Mouse (Mus musculus): ENCODE data around the gene Duox2. TPM values are rescaled to one million over a fixed set of nuclear protein-coding genes. Genes with fewer than 3 reads are reported as not detected.

Gene Duox2
- polyA plus RNA-seq, 1 experiment from 2014 or later, result not detected

DNA sequence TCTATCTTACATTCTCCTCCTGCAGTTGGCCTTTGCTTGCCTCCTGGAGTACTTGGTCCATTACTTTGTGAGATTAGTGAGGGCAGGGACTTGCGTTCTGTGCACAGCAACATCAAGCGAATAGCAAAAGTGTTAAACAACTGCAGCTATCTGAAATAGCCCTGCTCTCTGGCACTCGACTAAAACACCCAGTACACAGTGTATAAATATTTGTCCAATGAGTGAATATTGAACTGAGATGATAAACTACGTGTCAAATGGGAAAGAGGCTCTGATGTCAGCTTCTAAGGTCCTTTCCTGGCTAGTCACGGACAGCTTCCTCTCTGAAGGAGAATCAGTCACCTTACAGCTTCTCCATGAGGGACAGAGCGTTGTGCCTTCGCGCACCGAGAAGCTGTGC, 14.2 kb downstream of the Duox2 start:
- H3K9ac ChIP-seq (replicated peaks; ENCODE audit: low read length), result no peak overlapping the region
- WGBS, result 86% methylated on average over 9 of the region's 9 CpGs
- H3K27me3 ChIP-seq (ENCODE audit: control insufficient read depth, insufficient read depth, low read length), result no peaks in the 10 kb centered on the region
- no peaks in the 10 kb centered on the region for H3K4me1 ChIP-seq (ENCODE audit: control insufficient read depth, insufficient read depth, low read length)
- no peak overlapping the region for H3K4me2 ChIP-seq (ENCODE audit: low read depth, low read length)
- H3K9me3 ChIP-seq (replicated peaks; ENCODE audit: control insufficient read depth, low read length), result no peaks in the 10 kb centered on the region
- no peaks in the 10 kb centered on the region for H3K36me3 ChIP-seq (replicated peaks; ENCODE audit: control insufficient read depth, insufficient read depth, low read depth, low read length)
- DNase-seq (ENCODE audit: low spot score) (no peak), ATAC-seq (replicated peaks; ENCODE audit: insufficient number of reproducible peaks, low FRiP score, low TSS enrichment, low read depth) (no peak)
- no peak overlapping the region for H3K27ac ChIP-seq (replicated peaks; ENCODE audit: low read depth, low read length)
- H3K4me3 ChIP-seq (ENCODE audit: low read depth, low read length), result no peak overlapping the region

- Histone ChIP-seq H3K27ac (replicated peaks; ENCODE audit: low read depth, low read length) (no peak overlapping the region), H3K9ac (replicated peaks; ENCODE audit: low read length) (no peak overlapping the region), H3K27me3 (ENCODE audit: control insufficient read depth, insufficient read depth, low read length) (no peaks in the 10 kb centered on the region), H3K4me3 (ENCODE audit: low read depth, low read length) (no peak overlapping the region), H3K4me1 (ENCODE audit: control insufficient read depth, insufficient read depth, low read length) (no peaks in the 10 kb centered on the region), H3K36me3 (replicated peaks; ENCODE audit: control insufficient read depth, insufficient read depth, low read depth, low read length) (no peaks in the 10 kb centered on the region), H3K4me2 (ENCODE audit: low read depth, low read length) (no peak overlapping the region), H3K9me3 (replicated peaks; ENCODE audit: control insufficient read depth, low read length) (no peaks in the 10 kb centered on the region)
- DNase-seq (ENCODE audit: low spot score) (no peak), ATAC-seq (replicated peaks; ENCODE audit: insufficient number of reproducible peaks, low FRiP score, low TSS enrichment, low read depth) (no peak)
- WGBS, result 89% methylated on average over 3 of the region's 3 CpGs
These were observed 19.5 kb downstream of the Duox2 start for GRCm38 (mm10) chr2:122278769-122279168.

DNA sequence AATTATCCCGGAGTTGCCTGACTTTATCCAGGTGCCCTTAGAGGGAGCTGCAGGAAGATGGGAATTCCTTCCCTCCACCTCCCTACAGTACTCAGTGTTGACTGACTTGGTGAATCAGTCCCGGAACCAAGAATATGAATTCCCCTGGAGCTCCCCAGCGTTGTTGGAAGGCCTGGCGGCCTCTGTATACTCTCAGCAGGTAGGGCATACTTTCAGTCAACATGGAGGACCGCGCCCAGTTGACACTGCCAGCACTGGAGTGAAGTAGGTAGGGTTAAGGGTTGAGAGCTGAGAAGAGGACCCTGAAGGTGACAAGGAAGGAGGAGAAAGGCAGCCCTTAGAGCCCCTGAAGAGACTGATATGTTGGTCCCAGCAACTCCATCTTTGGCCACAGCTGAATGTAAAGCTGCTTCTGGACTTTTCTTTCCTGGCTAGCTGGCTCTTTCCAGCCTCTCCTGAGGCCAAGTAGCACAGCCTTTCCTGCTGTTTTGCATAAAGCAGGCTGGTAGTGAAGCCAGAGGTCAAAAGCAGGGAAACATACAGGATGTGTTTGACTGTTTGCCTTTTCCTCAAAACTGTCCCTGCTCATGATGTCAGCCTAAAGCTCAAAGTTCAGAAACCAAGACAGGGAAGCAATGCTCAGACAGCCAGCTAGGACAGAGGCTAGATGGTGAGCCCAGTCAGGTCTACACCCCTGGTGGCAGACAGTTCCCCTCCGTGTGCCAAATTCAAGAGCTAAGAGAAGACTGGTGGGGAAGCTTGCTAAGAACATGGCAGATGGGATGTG, 31.6 kb downstream of the Duox2 start:
- Histone ChIP-seq H3K27me3 (ENCODE audit: control insufficient read depth, insufficient read depth, low read length) (no peaks in the 10 kb centered on the region), H3K9me3 (replicated peaks; ENCODE audit: control insufficient read depth, low read length) (no peaks in the 10 kb centered on the region), H3K9ac (replicated peaks; ENCODE audit: low read length) (no peak overlapping the region), H3K4me3 (ENCODE audit: low read depth, low read length) (no peak overlapping the region), H3K4me1 (ENCODE audit: control insufficient read depth, insufficient read depth, low read length) (no peaks in the 10 kb centered on the region), H3K36me3 (replicated peaks; ENCODE audit: control insufficient read depth, insufficient read depth, low read depth, low read length) (no peaks in the 10 kb centered on the region), H3K4me2 (ENCODE audit: low read depth, low read length) (no peak overlapping the region), H3K27ac (replicated peaks; ENCODE audit: low read depth, low read length) (no peak overlapping the region)
- DNase-seq (ENCODE audit: low spot score), result no peak
- 85% methylated on average over 7 of the region's 7 CpGs for WGBS
- ATAC-seq (replicated peaks; ENCODE audit: insufficient number of reproducible peaks, low FRiP score, low TSS enrichment, low read depth), result no peak

GRCm38 (mm10) chr2:122264690-122265089, 33.6 kb downstream of the Duox2 start:
- Histone ChIP-seq H3K9ac (replicated peaks; ENCODE audit: low read length) (no peak overlapping the region), H3K9me3 (replicated peaks; ENCODE audit: control insufficient read depth, low read length) (no peaks in the 10 kb centered on the region), H3K4me3 (ENCODE audit: low read depth, low read length) (no peak overlapping the region), H3K4me1 (ENCODE audit: control insufficient read depth, insufficient read depth, low read length) (no peaks in the 10 kb centered on the region), H3K4me2 (ENCODE audit: low read depth, low read length) (no peak overlapping the region), H3K36me3 (replicated peaks; ENCODE audit: control insufficient read depth, insufficient read depth, low read depth, low read length) (no peaks in the 10 kb centered on the region), H3K27ac (replicated peaks; ENCODE audit: low read depth, low read length) (no peak overlapping the region), H3K27me3 (ENCODE audit: control insufficient read depth, insufficient read depth, low read length) (no peaks in the 10 kb centered on the region)
- ATAC-seq (replicated peaks; ENCODE audit: insufficient number of reproducible peaks, low FRiP score, low TSS enrichment, low read depth) (peak; percentile 71; the same call in 1 of the 2 replicates), DNase-seq (ENCODE audit: low spot score) (peak; percentile 76)
- WGBS, result 72% methylated on average over 3 of the region's 3 CpGs

DNA sequence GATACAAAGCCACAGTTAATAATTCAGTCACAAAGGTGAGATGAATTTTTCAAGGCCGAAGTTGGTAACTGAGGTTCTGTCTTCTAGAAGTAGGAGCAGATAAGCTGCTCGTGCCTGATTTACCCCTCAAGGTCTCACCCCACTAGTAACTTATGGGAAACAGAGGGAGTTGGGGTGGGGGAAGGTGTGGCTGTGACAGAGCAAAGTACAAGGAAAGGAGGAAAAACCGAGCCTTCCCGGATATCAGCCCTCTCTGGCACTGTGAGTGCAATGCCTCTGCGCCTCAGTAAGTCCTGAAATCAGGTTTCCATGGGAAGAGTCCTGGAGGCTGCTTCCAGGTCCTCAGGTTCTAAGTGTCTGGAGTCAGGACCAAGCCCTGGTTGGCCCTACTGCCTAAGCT, 37.5 kb downstream of the Duox2 start:
- no peak for ATAC-seq (replicated peaks; ENCODE audit: insufficient number of reproducible peaks, low FRiP score, low TSS enrichment, low read depth)
- WGBS, result 89% methylated on average over 5 of the region's 5 CpGs

GRCm38 (mm10) chr2:122255997-122256396, 42.3 kb downstream of the Duox2 start:
- no peak overlapping the region for H3K4me3 ChIP-seq (ENCODE audit: low read depth, low read length)
- no peak overlapping the region for H3K4me2 ChIP-seq (ENCODE audit: low read depth, low read length)
- DNase-seq (ENCODE audit: low spot score) (no peak), ATAC-seq (replicated peaks; ENCODE audit: insufficient number of reproducible peaks, low FRiP score, low TSS enrichment, low read depth) (no peak)
- H3K27me3 ChIP-seq (ENCODE audit: control insufficient read depth, insufficient read depth, low read length), result no peaks in the 10 kb centered on the region
- H3K4me1 ChIP-seq (ENCODE audit: control insufficient read depth, insufficient read depth, low read length), result no peaks in the 10 kb centered on the region
- WGBS, result 90% methylated on average over 5 of the region's 5 CpGs
- H3K27ac ChIP-seq (replicated peaks; ENCODE audit: low read depth, low read length), result no peak overlapping the region
- H3K9me3 ChIP-seq (replicated peaks; ENCODE audit: control insufficient read depth, low read length), result no peaks in the 10 kb centered on the region
- no peak overlapping the region for H3K9ac ChIP-seq (replicated peaks; ENCODE audit: low read length)
- H3K36me3 ChIP-seq (replicated peaks; ENCODE audit: control insufficient read depth, insufficient read depth, low read depth, low read length), result no peaks in the 10 kb centered on the region

More for the DNA sequence above, 37.5 kb downstream of the Duox2 start:
- Histone ChIP-seq H3K27me3 (ENCODE audit: control insufficient read depth, insufficient read depth, low read length) (no peaks in the 10 kb centered on the region), H3K4me2 (ENCODE audit: low read depth, low read length) (no peak overlapping the region), H3K27ac (replicated peaks; ENCODE audit: low read depth, low read length) (no peak overlapping the region), H3K4me3 (ENCODE audit: low read depth, low read length) (no peak overlapping the region), H3K4me1 (ENCODE audit: control insufficient read depth, insufficient read depth, low read length) (no peaks in the 10 kb centered on the region), H3K36me3 (replicated peaks; ENCODE audit: control insufficient read depth, insufficient read depth, low read depth, low read length) (no peaks in the 10 kb centered on the region), H3K9me3 (replicated peaks; ENCODE audit: control insufficient read depth, low read length) (no peaks in the 10 kb centered on the region), H3K9ac (replicated peaks; ENCODE audit: low read length) (no peak overlapping the region)
- no peak for DNase-seq (ENCODE audit: low spot score)

GRCm38 (mm10) chr2:122247786-122248185, 50.5 kb downstream of the Duox2 start:
- Histone ChIP-seq H3K4me1 (ENCODE audit: control insufficient read depth, insufficient read depth, low read length) (no peaks in the 10 kb centered on the region), H3K4me3 (ENCODE audit: low read depth, low read length) (no peak overlapping the region), H3K27ac (replicated peaks; ENCODE audit: low read depth, low read length) (no peak overlapping the region), H3K36me3 (replicated peaks; ENCODE audit: control insufficient read depth, insufficient read depth, low read depth, low read length) (no peaks in the 10 kb centered on the region), H3K9me3 (replicated peaks; ENCODE audit: control insufficient read depth, low read length) (no peaks in the 10 kb centered on the region), H3K4me2 (ENCODE audit: low read depth, low read length) (no peak overlapping the region), H3K9ac (replicated peaks; ENCODE audit: low read length) (no peak overlapping the region), H3K27me3 (ENCODE audit: control insufficient read depth, insufficient read depth, low read length) (no peaks in the 10 kb centered on the region)
- DNase-seq (ENCODE audit: low spot score) (no peak), ATAC-seq (replicated peaks; ENCODE audit: insufficient number of reproducible peaks, low FRiP score, low TSS enrichment, low read depth) (no peak)
- WGBS, result 90% methylated on average over 10 of the region's 10 CpGs

GRCm38 (mm10) chr2:122243671-122244131, 54.5 kb downstream of the Duox2 start:
- no peak overlapping the region for H3K27ac ChIP-seq (replicated peaks; ENCODE audit: low read depth, low read length)
- no peak overlapping the region for H3K9ac ChIP-seq (replicated peaks; ENCODE audit: low read length)
- DNase-seq (ENCODE audit: low spot score), result peak; percentile 87
- no peaks in the 10 kb centered on the region for H3K9me3 ChIP-seq (replicated peaks; ENCODE audit: control insufficient read depth, low read length)
- WGBS, result 4% methylated on average over 3 of the region's 3 CpGs
- H3K36me3 ChIP-seq (replicated peaks; ENCODE audit: control insufficient read depth, insufficient read depth, low read depth, low read length), result no peaks in the 10 kb centered on the region
- no peak overlapping the region for H3K4me2 ChIP-seq (ENCODE audit: low read depth, low read length)
- H3K4me3 ChIP-seq (ENCODE audit: low read depth, low read length), result no peak overlapping the region
- no peaks in the 10 kb centered on the region for H3K4me1 ChIP-seq (ENCODE audit: control insufficient read depth, insufficient read depth, low read length)
- no peaks in the 10 kb centered on the region for H3K27me3 ChIP-seq (ENCODE audit: control insufficient read depth, insufficient read depth, low read length)
- ATAC-seq (replicated peaks; ENCODE audit: insufficient number of reproducible peaks, low FRiP score, low TSS enrichment, low read depth), result 0 out of 2 replicates have a peak, but pooled peaks have one; percentile 9

Data from embryonic facial prominence, embryonic 11.5 days (tissue).